Comparison of ENCODE assay signal across 8 mouse cellular contexts in the genomic region with DNA sequence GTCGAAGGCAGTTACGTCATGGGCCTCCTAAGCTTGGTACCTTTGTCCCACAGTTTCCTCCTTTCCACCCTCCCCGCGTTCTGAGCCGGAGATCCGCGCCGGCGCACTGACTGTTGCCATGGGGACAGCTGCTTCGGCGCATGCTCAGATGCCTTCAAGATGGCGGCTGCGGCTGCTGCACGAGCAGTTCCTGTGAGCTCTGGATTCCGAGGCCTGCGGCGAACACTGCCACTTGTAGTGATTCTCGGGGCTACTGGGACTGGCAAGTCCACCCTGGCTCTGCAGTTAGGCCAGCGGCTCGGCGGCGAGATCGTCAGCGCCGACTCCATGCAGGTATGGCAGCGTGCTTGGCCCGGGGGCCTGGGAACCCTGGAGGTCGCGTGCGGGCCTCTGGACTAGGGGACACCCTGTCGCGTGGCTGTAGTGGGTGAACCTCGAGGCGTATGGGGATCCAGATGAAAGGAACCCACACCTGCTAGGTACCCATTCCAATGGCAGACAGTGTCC. TPM values are rescaled to one million over a fixed set of nuclear protein-coding genes. Genes with fewer than 3 reads are reported as not detected.
DNase-seq lines count a peak whose midpoint lies in the region; ATAC-seq lines count a peak whose summit lies in the region.

A gene (plus strand): TSS at position 147 of the 507 bp plus-strand sequence.

- WGBS in hindbrain, embryonic 14.5 days = under 1% methylated on average over 34 of the region's 34 CpGs

- peak within 1 kb of the TSS; percentile 72 for H3K4me3 ChIP-seq in hindbrain, embryonic 14.5 days (replicated peaks; ENCODE audit: low read length)

- peak; percentile 95 for DNase-seq in R1 (ENCODE audit: low read depth, low spot score)
- DNase-seq in cerebellum, postnatal 25 days = peak; percentile 94 to 96
- DNase-seq in frontal cortex, postnatal 25 days (ENCODE audit: low spot score in 2 of 2) = peak; percentile 88 to 93
- peak; percentile 98 for DNase-seq in hindbrain, embryonic 14.5 days (ENCODE audit: low spot score)
- DNase-seq in left cerebral cortex, adult 11 months (ENCODE audit: low spot score) = peak; percentile 87
- peak; percentile 95 for DNase-seq in lung, postnatal 4 days
- peak; percentile 90 for DNase-seq in retina, postnatal 7 days (ENCODE audit: low read depth, low spot score)
- peak; percentile 87 for DNase-seq in urinary bladder, adult 2 months (ENCODE audit: low spot score)

- ATAC-seq in hindbrain, embryonic 14.5 days (ENCODE audit: low FRiP score) = peak; percentile 89

- H3K27me3 ChIP-seq in hindbrain, embryonic 14.5 days (ENCODE audit: control insufficient read depth, insufficient read depth, low read length) = no peaks in the 10 kb centered on the region

- H3K9ac ChIP-seq in hindbrain, embryonic 14.5 days = peak within 1 kb of the TSS; percentile 74

- peaks cover 3% of the 10 kb centered on the region; the same call in 1 of the 2 replicates for H3K36me3 ChIP-seq in hindbrain, embryonic 14.5 days (replicated peaks; ENCODE audit: control insufficient read depth, insufficient read depth)

- H3K27ac ChIP-seq in hindbrain, embryonic 14.5 days = peak within 1 kb of the TSS; percentile 99

- peak within 1 kb of the TSS; percentile 89 for H3K4me2 ChIP-seq in hindbrain, embryonic 14.5 days (replicated peaks)

- peaks cover 62% of the 10 kb centered on the region for H3K4me1 ChIP-seq in hindbrain, embryonic 14.5 days (replicated peaks; ENCODE audit: control insufficient read depth, insufficient read depth, low read length)

- H3K9me3 ChIP-seq in hindbrain, embryonic 14.5 days (ENCODE audit: control insufficient read depth, low read length) = no peaks in the 10 kb centered on the region

RNA-seq across cellular contexts. Expression of the gene that starts here (rescaled TPM):
- polyA plus RNA-seq in hindbrain, embryonic 14.5 days (2014; fragmentation: Nextera tagmentation; extraction: Ambion mirVana) = 19.8 and 24.6 TPM in 2 replicates
- 15.9 and 16.2 TPM in 2 replicates for polyA plus RNA-seq in urinary bladder, adult 2 months (2012; rRNA removed)

Comparison
In these comparisons a context has a peak if more than half of its experiments do, and no peak if none do; other contexts are left out.
1. Peak in every context shown above with its lines: DNase-seq, ATAC-seq, H3K4me3 ChIP-seq and H3K27ac ChIP-seq.